Mouse (Mus musculus): Measurements from ENCODE around the gene Stac2.

Gene Stac2

DNA sequence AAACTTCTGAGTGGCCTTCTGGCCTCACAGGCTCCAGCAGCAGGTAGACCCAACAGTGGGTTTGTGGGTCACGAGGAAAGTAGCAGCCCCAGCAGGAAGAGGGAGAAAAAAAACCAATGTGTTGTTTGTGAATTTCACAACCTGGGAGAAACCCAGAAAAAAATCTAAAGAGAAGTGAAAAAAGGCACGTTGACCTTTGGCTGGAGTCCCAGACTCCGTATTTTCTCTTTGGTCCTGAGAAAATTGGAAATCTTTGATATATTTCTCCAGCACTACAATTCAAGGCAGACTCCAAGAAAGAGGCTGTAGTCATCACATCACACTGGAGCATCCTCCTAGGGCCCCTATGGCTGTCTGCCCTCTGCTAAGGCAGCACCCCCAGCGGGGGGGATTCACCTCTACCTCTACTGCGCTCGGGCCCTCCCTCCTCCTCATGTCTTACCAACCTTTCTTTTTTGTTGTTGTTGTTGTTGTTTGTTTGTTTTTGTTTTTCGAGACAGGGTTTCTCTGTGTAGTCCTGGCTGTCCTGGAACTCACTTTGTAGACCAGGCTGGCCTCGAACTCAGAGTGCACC, 55.8 kb downstream of the Stac2 start:
- no peak for DNase-seq (ENCODE audit: low spot score)

DNA sequence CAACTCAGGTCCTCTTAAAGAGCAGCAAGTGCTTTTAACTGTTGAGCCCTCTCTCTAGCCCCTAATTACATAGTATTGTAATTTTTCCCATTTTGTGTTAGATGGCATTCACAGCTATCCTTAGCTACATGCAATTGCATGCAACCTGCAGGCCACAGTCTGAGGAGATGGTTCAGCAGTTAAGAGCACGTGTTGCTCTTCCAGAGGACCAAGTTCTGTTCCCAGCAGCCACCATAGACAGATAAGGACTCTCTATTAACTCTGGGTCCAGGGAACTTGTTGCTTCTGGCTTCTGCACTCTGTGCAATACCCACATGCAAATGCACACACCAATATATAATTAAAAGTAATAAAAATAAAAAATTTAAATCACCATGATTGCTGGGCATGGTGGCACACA, 56.6 kb downstream of the Stac2 start:
- no peak for DNase-seq (ENCODE audit: low spot score)

DNA sequence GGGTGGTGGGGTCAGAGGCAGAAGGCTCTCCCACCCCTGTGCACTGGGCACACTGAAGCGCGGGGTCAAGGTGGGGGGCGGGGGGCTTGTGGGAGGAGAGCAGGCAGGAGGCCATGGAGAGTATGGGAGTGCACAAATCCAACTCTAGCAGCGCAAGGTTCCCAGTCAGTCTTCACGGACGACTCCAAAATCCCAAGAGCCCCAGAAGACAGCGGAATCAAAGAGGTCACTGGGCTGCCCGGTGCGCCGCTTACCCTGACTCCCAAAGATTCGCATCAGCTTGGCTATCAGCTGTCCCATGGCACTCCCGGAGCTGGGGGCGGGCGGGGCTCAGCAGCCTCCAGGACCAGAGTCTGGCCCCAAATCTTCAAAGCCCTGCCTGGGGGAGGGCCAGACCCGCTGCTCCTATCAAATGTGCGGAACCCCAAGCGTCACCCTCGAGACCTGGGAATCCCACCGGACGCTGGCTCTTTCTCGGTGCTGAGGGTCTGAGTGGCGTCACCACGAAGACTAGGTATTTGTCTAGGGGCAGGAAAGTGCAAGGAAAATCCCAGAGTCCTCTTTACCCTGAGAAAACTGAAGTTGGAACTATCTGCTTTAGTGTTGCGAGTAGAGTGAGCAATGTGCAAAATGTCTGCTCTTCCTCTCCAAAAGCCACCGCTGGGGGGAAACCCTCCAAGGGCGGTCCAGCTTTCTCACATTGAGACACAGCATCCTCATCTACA, 57.5 kb downstream of the Stac2 start, which contains the start of gene Arl5c:
Arl5c (minus strand) TSS at position 618 of the 725 bp plus-strand sequence.
- no peak for DNase-seq (ENCODE audit: low spot score)

DNA sequence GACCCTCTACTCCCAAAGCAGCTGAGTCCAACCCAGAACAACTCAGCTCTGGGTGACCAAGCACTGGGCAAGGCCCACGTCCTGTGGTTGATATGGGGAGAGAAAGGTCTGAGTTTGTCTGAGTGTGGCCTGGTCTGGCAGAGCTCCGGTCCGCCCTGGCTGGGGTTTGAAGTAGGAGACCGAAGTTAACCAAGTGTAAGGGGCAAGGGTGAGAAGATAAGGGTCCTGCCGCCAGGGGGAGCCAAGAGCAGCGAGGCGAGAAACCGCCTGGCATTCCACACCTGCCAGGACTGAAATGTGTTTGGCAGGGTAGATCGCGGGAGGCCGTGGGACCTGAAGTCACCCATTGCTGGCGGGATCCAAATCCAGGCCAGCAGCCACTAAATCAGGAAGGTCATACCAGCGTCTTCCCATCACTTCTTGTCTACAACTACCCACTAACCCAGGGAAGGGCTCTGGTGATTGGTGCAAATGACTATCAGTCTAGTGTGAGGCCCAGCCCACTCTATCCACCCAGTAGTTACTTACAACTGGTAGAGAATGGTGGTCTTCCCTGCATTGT, 58.6 kb downstream of the Stac2 start:
- DNase-seq (ENCODE audit: low spot score), result peak; percentile 58

DNA sequence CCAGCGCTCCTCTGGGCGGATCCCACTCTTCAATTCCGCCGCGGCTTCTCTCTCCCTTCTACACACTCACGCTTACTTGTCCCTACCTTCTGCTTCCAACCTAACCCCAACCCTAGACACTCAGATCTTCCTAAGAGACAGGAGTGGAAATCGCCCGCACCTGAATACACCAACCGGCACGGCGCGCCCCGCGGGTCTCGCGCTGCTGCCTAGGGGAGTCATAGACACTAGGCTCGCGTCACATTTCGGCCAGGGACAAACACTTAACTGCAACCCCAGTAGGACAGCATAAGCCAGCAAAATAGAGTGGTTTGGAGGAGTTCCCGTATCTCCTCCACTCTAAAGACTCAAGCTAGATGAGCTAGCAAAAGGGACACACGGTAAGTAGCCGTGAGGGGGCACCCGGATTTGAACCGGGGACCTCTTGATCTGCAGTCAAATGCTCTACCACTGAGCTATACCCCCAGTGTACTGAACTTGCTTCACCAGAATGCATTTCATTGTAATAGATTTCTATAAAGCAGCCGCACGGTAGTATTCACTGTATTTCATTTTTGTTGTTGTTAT, 64.6 kb downstream of the Stac2 start:
- DNase-seq (ENCODE audit: low spot score), result peak; percentile 90

DNA sequence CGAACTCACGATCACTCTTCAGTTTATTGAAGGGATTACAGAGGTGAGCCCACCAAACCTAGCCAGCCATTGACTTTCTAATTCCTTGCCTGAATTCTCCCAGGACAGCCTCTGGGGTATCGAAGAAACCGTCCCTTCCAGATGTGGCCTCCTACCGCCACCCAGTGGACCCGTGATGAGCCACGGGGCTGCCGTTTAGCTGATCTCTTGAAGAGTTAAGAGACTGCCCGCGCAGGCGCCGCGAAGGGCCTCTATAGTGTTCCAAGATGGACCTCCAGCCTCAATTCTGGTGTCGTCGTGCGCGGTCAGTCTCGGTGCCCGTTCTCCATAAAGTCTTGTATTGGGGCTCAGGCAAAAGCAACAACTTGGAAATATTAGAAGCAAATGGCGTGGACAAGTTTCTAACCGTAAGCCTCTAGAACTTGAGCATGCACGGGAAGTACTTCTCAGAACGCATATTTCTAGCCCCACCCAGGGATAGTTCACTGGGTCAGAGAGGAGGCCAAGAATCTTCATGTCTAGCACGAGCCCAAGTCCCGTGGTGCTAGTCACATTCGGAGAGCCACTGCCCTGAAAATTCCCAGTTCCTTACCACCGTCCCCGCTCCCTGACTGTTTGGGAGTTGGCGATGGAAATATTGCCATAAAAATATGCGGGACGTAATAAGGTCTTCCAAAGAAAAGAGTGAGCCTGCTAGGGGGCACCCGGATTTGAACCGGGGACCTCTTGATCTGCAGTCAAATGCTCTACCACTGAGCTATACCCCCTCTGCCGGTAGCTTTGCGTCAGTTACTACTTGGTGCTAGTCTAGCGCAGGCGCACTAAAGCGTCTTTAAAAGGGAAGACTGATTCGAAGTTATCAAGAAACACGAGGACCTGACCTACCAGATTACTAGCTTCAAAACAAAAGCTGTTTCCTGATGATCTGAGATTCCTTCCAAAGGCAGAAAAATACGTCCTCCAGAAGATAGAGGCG, 65.4 kb downstream of the Stac2 start:
- DNase-seq (ENCODE audit: low spot score), result peak; percentile 93

DNA sequence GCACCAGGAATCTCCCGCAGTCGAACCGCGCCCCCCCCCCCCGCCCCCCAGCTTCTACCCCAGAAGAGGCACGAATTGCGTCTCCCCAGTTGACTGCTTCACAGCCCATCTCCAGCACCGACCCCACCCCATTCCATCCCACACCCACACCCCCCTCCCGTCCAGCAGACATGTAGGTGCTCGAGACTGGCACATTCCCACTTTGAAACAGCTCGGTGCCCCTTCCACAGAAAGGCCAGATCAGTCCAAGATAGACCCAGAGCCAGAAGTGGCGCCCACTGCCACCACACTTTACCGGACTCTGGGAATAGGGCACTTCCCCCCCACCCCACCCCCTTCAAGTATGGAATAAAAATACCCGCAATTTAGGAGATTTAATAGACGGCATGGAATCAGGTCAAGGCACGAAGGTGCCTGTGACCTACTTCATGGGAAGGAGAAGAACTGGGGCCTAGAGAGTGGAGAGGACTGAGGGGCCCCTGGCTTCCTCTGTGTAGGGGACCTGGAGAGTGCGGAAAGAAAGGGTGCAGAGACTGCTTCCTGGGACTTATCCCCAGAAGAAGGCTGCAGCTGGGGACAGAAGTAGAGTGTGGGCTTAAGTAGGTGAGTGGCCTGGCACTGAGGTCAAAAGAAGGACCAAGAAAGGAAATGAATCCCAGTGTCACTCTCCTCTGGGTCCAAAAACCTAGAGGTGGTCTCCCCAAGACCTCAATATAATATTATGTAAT, 66.4 kb downstream of the Stac2 start:
- DNase-seq (ENCODE audit: low spot score), result no peak

Data from yolk sac, embryonic 10.5 days (tissue).